Mouse (Mus musculus): ENCODE data around the gene Osgep.
A peak's percentile ranks its signal among the peaks of the same experiment; 100 is the strongest.

GRCm38 (mm10) chr14:50924281-50925064 is at the start of gene Osgep, which contains the start of gene Apex1:
- TF ChIP-seq CTCF (IDR thresholded peaks at IDR 0.05; ENCODE audit: control insufficient read depth, insufficient read depth, low read length) (0 out of 2 replicates have a peak, but pooled peaks have one; percentile 6), POLR2A (IDR thresholded peaks at IDR 0.05; ENCODE audit: borderline replicate concordance, control insufficient read depth, low read depth, low read length) (peak; percentile 84)
